Mouse (Mus musculus) kidney, embryonic 14.5 days (tissue): ENCODE measurements at regions not wholly inside any gene's neighbourhood (a gene's known extent, or its start where the extent isn't known, plus 50 kb on each side); places are given as distances from the start of the nearest gene placed in this dataset.

Experiments
- ATAC-seq: fragments of 200-750 bp; cut with Nextera tagmentation; 2 replicates; pipeline ENCODE4 v1.8.0; 2017; ENCODE audit warnings: moderate number of reproducible peaks, mild to moderate bottlenecking, moderate TSS enrichment, moderate library complexity; ENCODE audit not compliant: low FRiP score, low TSS enrichment
- H3K27ac ChIP-seq: fragments of 300-500 bp; sonication (generic); 2 replicates; pipeline ENCODE4 v1.5.1; 2014; ENCODE audit warnings: low read depth, mild to moderate bottlenecking, low read length, moderate library complexity, mixed read lengths
- H3K27me3 ChIP-seq: fragments of 300-500 bp; sonication (generic); 2 replicates; pipeline ENCODE4 v1.6.1; 2014; ENCODE audit warnings: mild to moderate bottlenecking, low read length; ENCODE audit not compliant: control insufficient read depth, insufficient read depth
- H3K36me3 ChIP-seq: fragments of 300-500 bp; sonication (generic); 2 replicates; pipeline ENCODE4 v1.6.1; 2014; ENCODE audit warnings: low read length, mixed read lengths; ENCODE audit not compliant: control insufficient read depth, insufficient read depth
- H3K4me1 ChIP-seq: fragments of 300-500 bp; sonication (generic); 2 replicates; pipeline ENCODE4 v1.6.1; 2014; ENCODE audit warnings: low read length, mixed read lengths; ENCODE audit not compliant: control insufficient read depth, insufficient read depth
- H3K4me2 ChIP-seq: fragments of 300-500 bp; sonication (generic); replicated peaks from 2 replicates; pipeline ENCODE4 v1.6.1; 2014; ENCODE audit warnings: low read depth, mild to moderate bottlenecking, low read length
- H3K4me3 ChIP-seq: fragments of 300-500 bp; sonication (generic); 2 replicates; pipeline ENCODE4 v1.5.1; 2014; ENCODE audit warnings: mild to moderate bottlenecking, low read length
- H3K9ac ChIP-seq: fragments of 300-500 bp; sonication (generic); 2 replicates; pipeline ENCODE4 v1.6.1; 2014; ENCODE audit warnings: low read depth, mild to moderate bottlenecking, low read length, moderate library complexity
- H3K9me3 ChIP-seq: fragments of 300-500 bp; sonication (generic); 2 replicates; pipeline ENCODE4 v1.6.1; 2016; ENCODE audit warnings: low read length; ENCODE audit not compliant: control insufficient read depth
- WGBS: fragments of 180-500 bp; shearing (Covaris S2); extraction: QIAGEN DNeasy Blood & Tissue Kit; methylation state at CpG from one replicate; pipeline ENCODE4 v1.1.7; 2014; 5-methylcytosine and 5-hydroxymethylcytosine counted together

GRCm38 (mm10) chr9:116366193-116366592, 191.0 kb upstream of the Tgfbr2 start:
- H3K36me3 ChIP-seq = no peaks in the 10 kb centered on the region
- WGBS = 85% methylated on average over 9 of the region's 9 CpGs
- no peak overlapping the region for H3K9ac ChIP-seq
- H3K27me3 ChIP-seq = no peaks in the 10 kb centered on the region
- ATAC-seq = no peak
- no peaks in the 10 kb centered on the region for H3K4me1 ChIP-seq
- no peak overlapping the region for H3K4me3 ChIP-seq
- H3K9me3 ChIP-seq = peaks cover 4% of the 10 kb centered on the region; the same call in 1 of the 2 replicates
- no peak overlapping the region for H3K27ac ChIP-seq
- no peak overlapping the region for H3K4me2 ChIP-seq

GRCm38 (mm10) chr9:116365701-116366100, 190.5 kb upstream of the Tgfbr2 start:
- ATAC-seq = no peak
- H3K27ac ChIP-seq = no peak overlapping the region
- H3K27me3 ChIP-seq = no peaks in the 10 kb centered on the region
- H3K4me2 ChIP-seq = no peak overlapping the region
- H3K36me3 ChIP-seq = no peaks in the 10 kb centered on the region
- WGBS = 75% methylated on average over 3 of the region's 3 CpGs
- peaks cover 4% of the 10 kb centered on the region; the same call in 1 of the 2 replicates for H3K9me3 ChIP-seq
- H3K4me3 ChIP-seq = no peak overlapping the region
- no peak overlapping the region for H3K9ac ChIP-seq
- no peaks in the 10 kb centered on the region for H3K4me1 ChIP-seq

- Histone ChIP-seq H3K27ac (no peak overlapping the region), H3K9ac (no peak overlapping the region), H3K4me1 (no peaks in the 10 kb centered on the region), H3K4me2 (no peak overlapping the region), H3K36me3 (no peaks in the 10 kb centered on the region), H3K27me3 (no peaks in the 10 kb centered on the region), H3K9me3 (peaks cover 4% of the 10 kb centered on the region; the same call in 1 of the 2 replicates), H3K4me3 (no peak overlapping the region)
- 79% methylated on average over 12 of the region's 12 CpGs for WGBS
- ATAC-seq = no peak
Observed at GRCm38 (mm10) chr9:116365016-116365685, 190.0 kb upstream of the Tgfbr2 start.

GRCm38 (mm10) chr9:116361092-116361491, 185.9 kb upstream of the Tgfbr2 start:
- ATAC-seq = no peak
- H3K9me3 ChIP-seq = peaks cover 4% of the 10 kb centered on the region; the same call in 1 of the 2 replicates
- no peak overlapping the region for H3K27ac ChIP-seq
- H3K4me3 ChIP-seq = no peak overlapping the region
- WGBS = 78% methylated on average over 3 of the region's 3 CpGs
- H3K4me1 ChIP-seq = no peaks in the 10 kb centered on the region
- no peaks in the 10 kb centered on the region for H3K27me3 ChIP-seq
- H3K4me2 ChIP-seq = no peak overlapping the region
- H3K9ac ChIP-seq = no peak overlapping the region
- H3K36me3 ChIP-seq = no peaks in the 10 kb centered on the region

- no peak overlapping the region for H3K27ac ChIP-seq
- H3K27me3 ChIP-seq = no peaks in the 10 kb centered on the region
- H3K9me3 ChIP-seq = no peaks in the 10 kb centered on the region; the same call in 1 of the 2 replicates
- H3K4me1 ChIP-seq = no peaks in the 10 kb centered on the region
- H3K4me2 ChIP-seq = no peak overlapping the region
- no peak overlapping the region for H3K4me3 ChIP-seq
- 71% methylated on average over 7 of the region's 7 CpGs for WGBS
- H3K9ac ChIP-seq = no peak overlapping the region
- no peak for ATAC-seq
- H3K36me3 ChIP-seq = no peaks in the 10 kb centered on the region
Observed at GRCm38 (mm10) chr9:116354056-116354732, 179.0 kb upstream of the Tgfbr2 start.

GRCm38 (mm10) chr9:116352801-116353494, 177.8 kb upstream of the Tgfbr2 start:
- no peak overlapping the region for H3K27ac ChIP-seq
- ATAC-seq = no peak

GRCm38 (mm10) chr9:116350804-116351547, 175.8 kb upstream of the Tgfbr2 start:
- Histone ChIP-seq H3K27ac (no peak overlapping the region), H3K4me3 (no peak overlapping the region), H3K27me3 (no peaks in the 10 kb centered on the region), H3K4me1 (no peaks in the 10 kb centered on the region), H3K36me3 (no peaks in the 10 kb centered on the region), H3K9me3 (no peaks in the 10 kb centered on the region), H3K9ac (no peak overlapping the region), H3K4me2 (no peak overlapping the region)
- ATAC-seq = no peak
- WGBS = 73% methylated on average over 10 of the region's 10 CpGs

More at GRCm38 (mm10) chr9:116352801-116353494, 177.8 kb upstream of the Tgfbr2 start:
- Histone ChIP-seq H3K36me3 (no peaks in the 10 kb centered on the region), H3K4me1 (no peaks in the 10 kb centered on the region), H3K4me2 (no peak overlapping the region), H3K4me3 (no peak overlapping the region), H3K9me3 (no peaks in the 10 kb centered on the region), H3K9ac (no peak overlapping the region), H3K27me3 (no peaks in the 10 kb centered on the region)
- 80% methylated on average over 4 of the region's 4 CpGs for WGBS

- Histone ChIP-seq H3K9ac (no peak overlapping the region), H3K9me3 (no peaks in the 10 kb centered on the region), H3K4me1 (no peaks in the 10 kb centered on the region), H3K4me2 (no peak overlapping the region), H3K4me3 (no peak overlapping the region), H3K36me3 (no peaks in the 10 kb centered on the region), H3K27me3 (no peaks in the 10 kb centered on the region), H3K27ac (no peak overlapping the region)
- no peak for ATAC-seq
- WGBS = 89% methylated on average over 8 of the region's 8 CpGs
Observed at GRCm38 (mm10) chr9:116347021-116347420, 171.9 kb upstream of the Tgfbr2 start.
